Mouse (Mus musculus) bone marrow macrophage, adult 2 months (primary cell): ENCODE data around the gene Rrp36. TPM values are rescaled to one million over a fixed set of nuclear protein-coding genes. Genes with fewer than 3 reads are reported as not detected.

Experiments used
- H3K27ac ChIP-seq: 2 replicates; pipeline ENCODE4 v1.5.1; 2012; ENCODE audit warnings: low read depth, low read length; ENCODE audit not compliant: insufficient read depth
- H3K4me1 ChIP-seq: 2 replicates; pipeline ENCODE4 v1.6.1; 2012; ENCODE audit warnings: low read length; ENCODE audit not compliant: control insufficient read depth, insufficient read depth
- H3K4me3 ChIP-seq: 2 replicates; pipeline ENCODE4 v1.5.1; 2012; ENCODE audit warnings: mild to moderate bottlenecking, low read length, moderate library complexity; ENCODE audit not compliant: insufficient read depth
- CTCF ChIP-seq: IDR thresholded peaks from 2 replicates; pipeline ENCODE4 v1.5.1; 2012; ENCODE audit warnings: low read depth, mild to moderate bottlenecking, low read length, moderate library complexity
- POLR2A ChIP-seq: IDR thresholded peaks from 2 replicates; pipeline ENCODE4 v1.6.1; 2012; ENCODE audit warnings: mild to moderate bottlenecking, low read depth, low read length, borderline replicate concordance
- polyA plus RNA-seq: library from polyadenylated mRNA; stranded (reverse); fragments of >200 nt; gene quantifications from 2 replicates; pipeline ENCODE4 v1.2.4, GENCODE M21; 2012; ENCODE audit not compliant: missing spikeins, insufficient read depth, insufficient read length

Gene Rrp36
- polyA plus RNA-seq, 1 experiment: 27.7 TPM

GRCm38 (mm10) chr17:46636831-46637523, 37.2 kb downstream of the Rrp36 start:
- peaks cover 30% of the 10 kb centered on the region for H3K4me1 ChIP-seq
- 0 out of 2 replicates have a peak overlapping the region, but pooled peaks have one; percentile 14 for H3K4me3 ChIP-seq
- no peak overlapping the region for H3K27ac ChIP-seq
- TF ChIP-seq POLR2A (no peak), CTCF (no peak)

- H3K27ac ChIP-seq: no peak overlapping the region
- H3K4me3 ChIP-seq: peak overlapping the region; percentile 19
- no peak for TF ChIP-seq CTCF
- H3K4me1 ChIP-seq: no peaks in the 10 kb centered on the region
Observed at GRCm38 (mm10) chr17:46629685-46630441, 44.3 kb downstream of the Rrp36 start.

GRCm38 (mm10) chr17:46628791-46629684, 45.1 kb downstream of the Rrp36 start, which contains the start of gene Ptk7:
Gene Ptk7 (minus strand): TSS chr17:46629504.
- H3K27ac ChIP-seq: no peak within 1 kb of the TSS
- peaks cover 6% of the 10 kb centered on the region; the same call in 1 of the 2 replicates for H3K4me1 ChIP-seq
- TF ChIP-seq POLR2A (no peak), CTCF (no peak)
- peak within 1 kb of the TSS; percentile 57 for H3K4me3 ChIP-seq

- Histone ChIP-seq H3K4me1 (peaks cover 12% of the 10 kb centered on the region), H3K27ac (no peak overlapping the region), H3K4me3 (peak overlapping the region; percentile 57)
- TF ChIP-seq CTCF: no peak
- TF ChIP-seq POLR2A: no peak
Observed at GRCm38 (mm10) chr17:46628471-46628790, 45.7 kb downstream of the Rrp36 start.

GRCm38 (mm10) chr17:46627409-46627808, 46.7 kb downstream of the Rrp36 start:
- no peak for TF ChIP-seq CTCF
- no peak for TF ChIP-seq POLR2A
- Histone ChIP-seq H3K4me3 (no peak overlapping the region), H3K27ac (no peak overlapping the region), H3K4me1 (peaks cover 18% of the 10 kb centered on the region)

GRCm38 (mm10) chr17:46624598-46624997, 49.6 kb downstream of the Rrp36 start:
- Histone ChIP-seq H3K4me1 (peaks cover 18% of the 10 kb centered on the region), H3K27ac (peak overlapping the region; percentile 66), H3K4me3 (no peak overlapping the region)
- no peak for TF ChIP-seq CTCF
- no peak for TF ChIP-seq POLR2A

GRCm38 (mm10) chr17:46623819-46624557, 50.2 kb downstream of the Rrp36 start:
- no peak for TF ChIP-seq POLR2A
- TF ChIP-seq CTCF: no peak
- H3K4me1 ChIP-seq: peaks cover 18% of the 10 kb centered on the region
- no peak overlapping the region for H3K4me3 ChIP-seq
- H3K27ac ChIP-seq: peak overlapping the region; percentile 66

- no peak for TF ChIP-seq CTCF
- TF ChIP-seq POLR2A: no peak
- H3K4me3 ChIP-seq: no peak overlapping the region
- peaks cover 18% of the 10 kb centered on the region for H3K4me1 ChIP-seq
- no peak overlapping the region for H3K27ac ChIP-seq
Observed at GRCm38 (mm10) chr17:46622269-46622668, 51.9 kb downstream of the Rrp36 start.

- no peak overlapping the region for H3K27ac ChIP-seq
- H3K4me3 ChIP-seq: no peak overlapping the region
- peaks cover 18% of the 10 kb centered on the region for H3K4me1 ChIP-seq
- no peak for TF ChIP-seq CTCF
- TF ChIP-seq POLR2A: no peak
Observed at GRCm38 (mm10) chr17:46621324-46621723, 52.8 kb downstream of the Rrp36 start.
